Mouse (Mus musculus): ENCODE results near the gene Cers6.

The Cers6 gene

GRCm38 (mm10) chr2:68960060-68960459, 98.8 kb downstream of the Cers6 start:
- no peak for DNase-seq (ENCODE audit: low read depth in 1 of 2, low spot score in 2 of 2)

- no peak for DNase-seq (ENCODE audit: low read depth in 1 of 2, low spot score in 2 of 2)
Observed at GRCm38 (mm10) chr2:68960620-68961019, 99.4 kb downstream of the Cers6 start.

- no peak for DNase-seq (ENCODE audit: low read depth in 1 of 2, low spot score in 2 of 2)
Observed at GRCm38 (mm10) chr2:68966360-68966759, 105.1 kb downstream of the Cers6 start.

- DNase-seq (ENCODE audit: low read depth in 1 of 2, low spot score in 2 of 2): no peak
Observed at GRCm38 (mm10) chr2:68968028-68968427, 106.8 kb downstream of the Cers6 start.

GRCm38 (mm10) chr2:68971840-68972239, 110.6 kb downstream of the Cers6 start:
- no peak for DNase-seq (ENCODE audit: low read depth in 1 of 2, low spot score in 2 of 2)

GRCm38 (mm10) chr2:68973753-68974152, 112.5 kb downstream of the Cers6 start:
- no peak for DNase-seq (ENCODE audit: low read depth in 1 of 2, low spot score in 2 of 2)

- no peak for DNase-seq (ENCODE audit: low read depth in 1 of 2, low spot score in 2 of 2)
Observed at GRCm38 (mm10) chr2:68975286-68975685, 114.0 kb downstream of the Cers6 start.

GRCm38 (mm10) chr2:68975780-68976179, 114.5 kb downstream of the Cers6 start:
- no peak for DNase-seq (ENCODE audit: low read depth in 1 of 2, low spot score in 2 of 2)

- no peak for DNase-seq (ENCODE audit: low read depth in 1 of 2, low spot score in 2 of 2)
Observed at GRCm38 (mm10) chr2:68978244-68978643, 117.0 kb downstream of the Cers6 start.

GRCm38 (mm10) chr2:68978660-68979604, 117.7 kb downstream of the Cers6 start:
- peak; percentile 10 to 37 for DNase-seq (ENCODE audit: low read depth in 1 of 2, low spot score in 2 of 2)

GRCm38 (mm10) chr2:68981302-68981701, 120.1 kb downstream of the Cers6 start:
- DNase-seq (ENCODE audit: low read depth in 1 of 2, low spot score in 2 of 2): no peak

GRCm38 (mm10) chr2:68981756-68982409, 120.6 kb downstream of the Cers6 start:
- DNase-seq (ENCODE audit: low read depth in 1 of 2, low spot score in 2 of 2): no peak

GRCm38 (mm10) chr2:68982979-68983378, 121.7 kb downstream of the Cers6 start:
- no peak for DNase-seq (ENCODE audit: low read depth in 1 of 2, low spot score in 2 of 2)

GRCm38 (mm10) chr2:68983431-68983830, 122.2 kb downstream of the Cers6 start:
- no peak for DNase-seq (ENCODE audit: low read depth in 1 of 2, low spot score in 2 of 2)

GRCm38 (mm10) chr2:68989117-68989516, 127.9 kb downstream of the Cers6 start:
- DNase-seq (ENCODE audit: low read depth in 1 of 2, low spot score in 2 of 2): no peak

- DNase-seq (ENCODE audit: low read depth in 1 of 2, low spot score in 2 of 2): no peak
Observed at GRCm38 (mm10) chr2:68992629-68993028, 131.4 kb downstream of the Cers6 start.

- no peak for DNase-seq (ENCODE audit: low read depth in 1 of 2, low spot score in 2 of 2)
Observed at GRCm38 (mm10) chr2:68994441-68994840, 133.2 kb downstream of the Cers6 start.

- DNase-seq (ENCODE audit: low read depth in 1 of 2, low spot score in 2 of 2): no peak
Observed at GRCm38 (mm10) chr2:68995723-68996122, 134.5 kb downstream of the Cers6 start.

GRCm38 (mm10) chr2:68996268-68996667, 135.0 kb downstream of the Cers6 start:
- no peak for DNase-seq (ENCODE audit: low read depth in 1 of 2, low spot score in 2 of 2)

GRCm38 (mm10) chr2:69004001-69004400, 142.8 kb downstream of the Cers6 start:
- DNase-seq (ENCODE audit: low read depth in 1 of 2, low spot score in 2 of 2): no peak

- no peak for DNase-seq (ENCODE audit: low read depth in 1 of 2, low spot score in 2 of 2)
Observed at GRCm38 (mm10) chr2:69011392-69011791, 150.2 kb downstream of the Cers6 start.

- DNase-seq (ENCODE audit: low read depth in 1 of 2, low spot score in 2 of 2): no peak
Observed at GRCm38 (mm10) chr2:69011860-69012259, 150.6 kb downstream of the Cers6 start.
